Mouse (Mus musculus) T-helper 17 cell (primary cell): Measurements from ENCODE around the gene Rnf144b.

Experiments used
- in situ Hi-C, 2 experiments: fragments of 300-600 bp; cut with MboI, MseI; formaldehyde crosslinking; loops; 1 replicate in 1 of 2; 2 replicates in 1 of 2; pipeline ENCODE4 v1.15.1; 2025; ENCODE audit warnings: high pct_unique_total_duplicates in 2 of 2

Rnf144b gene

DNA sequence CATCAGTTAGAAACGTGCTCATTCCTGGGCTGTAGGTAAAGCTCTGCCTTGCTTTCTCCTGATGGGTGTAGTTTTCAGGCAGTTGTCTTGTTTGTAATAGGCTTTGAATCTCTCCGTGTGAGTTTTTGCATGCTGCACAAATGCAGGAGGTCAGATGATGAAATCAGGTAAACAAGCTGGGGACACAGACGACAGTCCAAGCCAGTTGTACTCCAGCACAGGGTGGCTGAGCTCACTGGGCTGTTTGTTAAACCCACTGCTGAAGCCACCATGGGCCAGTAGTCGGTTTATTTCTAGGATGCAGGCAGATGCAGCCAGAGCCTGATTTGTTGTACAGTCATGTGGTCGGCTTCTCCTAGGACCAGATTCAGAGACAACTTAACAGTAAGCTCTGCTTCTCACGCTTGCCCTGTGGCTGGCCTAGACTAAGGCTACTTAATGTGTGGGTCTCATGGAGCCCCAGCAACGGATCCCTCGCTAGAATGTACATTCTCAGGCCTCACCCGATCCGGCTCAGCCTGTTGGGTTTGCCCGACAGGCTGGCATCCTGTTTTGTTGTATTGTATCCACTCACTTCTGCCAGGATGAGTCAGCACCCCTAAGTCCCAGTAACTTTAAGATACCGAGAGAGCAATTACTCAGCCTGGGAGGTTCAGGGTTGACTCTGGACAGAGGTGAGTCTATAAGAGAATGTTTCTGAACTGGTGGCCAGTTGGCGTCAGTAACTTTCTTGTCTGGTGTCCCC lies 48.5 kb downstream of the Rnf144b start:
- in situ Hi-C loops, result no loop called here

DNA sequence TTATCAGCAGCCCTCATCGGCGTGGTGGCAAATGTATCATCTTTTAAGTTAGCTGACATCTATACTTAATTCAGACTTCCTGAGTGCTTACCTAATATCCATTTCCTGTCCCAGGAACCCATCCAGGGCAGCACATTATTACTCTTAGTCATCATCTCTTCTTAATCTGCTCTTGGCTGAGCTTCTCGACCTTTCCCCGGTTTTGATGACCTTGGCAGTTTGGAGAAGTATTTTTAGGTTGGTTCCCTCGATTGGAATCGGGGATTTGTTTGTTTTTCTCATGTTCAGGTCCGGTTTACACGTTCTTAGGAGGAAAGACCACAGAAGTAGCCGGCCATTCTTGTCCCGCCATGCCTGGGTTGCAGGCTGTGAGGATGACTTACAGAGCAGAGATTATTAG lies 50.4 kb downstream of the Rnf144b start:
- in situ Hi-C loops, result no loop called here

DNA sequence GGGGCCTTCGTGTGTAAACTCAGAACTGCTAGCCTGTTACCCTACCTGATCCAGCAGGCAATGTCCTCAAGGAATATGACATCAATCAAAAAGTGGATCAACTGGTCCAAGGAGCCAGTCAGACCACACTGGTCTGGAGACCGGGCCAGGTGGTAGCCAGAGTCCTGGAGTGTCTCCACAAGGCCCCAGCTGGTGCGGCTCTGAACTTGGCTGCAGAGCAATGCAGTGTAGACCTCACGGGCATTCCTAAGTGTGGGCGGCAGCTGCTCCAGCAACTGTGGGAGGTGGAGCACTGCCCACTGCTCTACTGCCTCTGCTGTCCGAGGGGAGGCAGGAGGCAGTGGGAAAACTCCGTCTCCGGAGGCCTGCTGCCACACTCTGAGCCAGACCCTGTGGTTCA lies 55.7 kb downstream of the Rnf144b start:
- in situ Hi-C loops, result no loop called here

- in situ Hi-C loops, result no loop called here
Observed at GRCm38 (mm10) chr13:47180776-47181175, 58.3 kb downstream of the Rnf144b start.

DNA sequence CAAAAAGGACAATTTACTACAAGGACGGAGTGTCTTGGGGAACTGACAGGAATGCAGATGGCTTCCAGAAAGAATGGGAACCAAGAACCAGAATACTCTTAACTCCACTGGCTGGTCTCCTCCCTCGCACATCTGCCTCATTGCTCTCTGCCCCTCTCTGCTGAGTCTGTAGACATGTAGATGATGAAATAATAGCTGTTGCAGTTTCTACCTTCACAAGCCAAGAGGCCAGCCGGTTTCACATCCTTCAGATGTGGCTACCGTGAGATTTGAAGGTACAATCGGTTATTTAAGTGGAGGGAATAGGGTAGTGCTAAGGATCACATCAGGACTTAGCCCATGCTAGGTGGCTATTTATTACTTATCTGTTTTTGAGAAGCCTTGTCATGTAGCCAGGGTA lies 59.9 kb downstream of the Rnf144b start:
- in situ Hi-C loops, result no loop called here

- in situ Hi-C loops, result no loop called here
Observed at GRCm38 (mm10) chr13:47183033-47183730, 60.7 kb downstream of the Rnf144b start.

- in situ Hi-C loops, result no loop called here
Observed at GRCm38 (mm10) chr13:47183771-47184170, 61.3 kb downstream of the Rnf144b start.

GRCm38 (mm10) chr13:47187836-47188235 lies 65.4 kb downstream of the Rnf144b start:
- in situ Hi-C loops, result no loop called here

- in situ Hi-C loops, result no loop called here
Observed at GRCm38 (mm10) chr13:47189971-47190370, 67.5 kb downstream of the Rnf144b start.

DNA sequence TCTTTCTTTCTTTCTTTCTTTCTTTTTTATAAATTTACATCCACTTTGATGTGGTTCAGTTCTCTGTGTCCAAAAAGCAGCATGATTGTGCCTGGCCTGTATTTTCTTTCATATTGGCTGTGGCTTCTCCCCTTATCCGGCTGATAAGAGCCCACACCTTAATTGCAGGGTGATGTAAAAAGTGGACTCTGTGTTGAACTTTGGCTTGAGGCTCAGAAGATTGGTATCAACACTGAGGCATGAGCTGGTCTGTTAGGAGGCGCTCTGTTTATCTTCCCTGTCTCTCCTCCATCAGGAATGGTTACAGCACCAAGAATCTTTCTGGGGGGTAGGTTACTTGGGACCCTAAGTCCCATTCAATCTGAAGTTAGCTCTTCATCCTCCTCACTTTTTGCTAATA lies 69.7 kb downstream of the Rnf144b start:
- in situ Hi-C loops, result no loop called here

- in situ Hi-C loops, result no loop called here
Observed at GRCm38 (mm10) chr13:47192771-47193170, 70.3 kb downstream of the Rnf144b start.

- in situ Hi-C loops, result no loop called here
Observed at GRCm38 (mm10) chr13:47193326-47194153, 71.1 kb downstream of the Rnf144b start.

DNA sequence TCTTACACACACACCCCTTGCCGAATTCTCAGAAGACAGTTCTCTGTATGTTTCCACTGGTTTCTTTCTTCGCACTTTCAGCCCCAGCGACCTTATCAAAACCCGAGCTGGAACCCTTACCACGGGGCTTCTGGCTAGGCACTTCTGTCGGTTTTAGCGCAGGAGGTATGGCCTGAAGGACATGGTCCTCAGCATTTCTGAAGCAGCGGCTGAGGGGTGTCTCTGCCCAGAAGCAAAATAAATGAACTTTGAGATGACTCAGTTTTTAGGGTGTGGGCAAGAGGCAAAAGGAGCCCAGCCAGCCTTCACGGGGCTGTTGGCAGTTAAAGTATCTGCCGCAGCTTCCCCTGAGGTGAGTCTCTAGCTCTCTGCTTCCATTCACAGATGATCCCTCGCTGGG lies 72.2 kb downstream of the Rnf144b start:
- in situ Hi-C loops, result loop anchor here in 1 of 2 experiments (5.0 kb wide), 1 partner anchor 93 kb away; no protein-coding TSS in a partner anchor

DNA sequence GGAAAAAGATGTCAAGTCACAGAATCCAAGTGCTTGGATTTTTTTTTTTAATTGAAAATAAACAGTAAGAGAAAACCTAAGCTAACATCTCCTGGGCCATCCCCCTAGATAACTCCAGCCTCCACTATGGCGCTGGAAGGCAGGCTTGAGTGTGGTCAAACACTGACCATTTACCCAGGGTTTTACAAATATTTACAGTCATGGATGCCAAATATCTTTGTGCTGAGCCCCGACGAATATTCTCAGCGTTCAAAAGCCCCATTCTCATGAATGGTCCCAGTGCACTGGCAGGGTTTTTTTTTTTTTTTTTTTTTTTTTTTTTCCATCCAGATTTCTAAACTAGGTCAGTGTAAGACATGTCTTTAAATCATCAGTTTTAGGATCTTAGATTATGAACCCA lies 73.0 kb downstream of the Rnf144b start:
- in situ Hi-C loops, result loop anchor here in 1 of 2 experiments (5.0 kb wide), 1 partner anchor 92 kb away; no protein-coding TSS in a partner anchor

DNA sequence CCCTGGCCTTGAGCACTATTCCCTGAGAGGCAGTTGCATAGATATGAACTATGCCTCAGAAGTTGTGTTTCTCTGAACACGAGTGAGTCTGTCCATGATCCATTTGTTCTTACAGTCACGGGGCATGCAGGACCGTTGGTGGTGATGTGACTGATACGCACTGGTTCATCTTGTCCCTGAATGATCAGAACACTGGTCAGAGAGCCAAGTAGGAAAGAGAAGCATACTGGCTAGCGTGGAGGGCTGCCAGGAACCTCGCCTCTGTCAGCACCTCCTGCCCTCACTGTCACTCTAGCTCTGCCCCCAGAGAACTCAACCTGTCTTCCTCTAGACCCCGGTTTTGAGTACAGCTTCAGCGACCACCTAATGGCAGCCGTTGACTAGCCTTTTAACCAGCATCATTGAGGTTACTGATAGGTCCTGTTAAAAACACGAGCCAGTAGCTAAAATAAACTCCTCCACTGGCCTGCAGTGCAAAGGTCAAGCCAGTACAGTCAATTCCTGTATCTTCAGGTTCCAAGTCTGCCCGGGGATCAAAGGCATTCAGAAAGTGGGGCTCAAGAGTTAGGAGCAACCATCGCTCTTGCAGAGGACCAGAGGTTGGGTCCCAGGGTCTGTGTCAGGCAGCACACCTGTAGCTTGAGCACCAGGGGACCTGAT lies 77.7 kb downstream of the Rnf144b start:
- in situ Hi-C loops, result no loop called here

DNA sequence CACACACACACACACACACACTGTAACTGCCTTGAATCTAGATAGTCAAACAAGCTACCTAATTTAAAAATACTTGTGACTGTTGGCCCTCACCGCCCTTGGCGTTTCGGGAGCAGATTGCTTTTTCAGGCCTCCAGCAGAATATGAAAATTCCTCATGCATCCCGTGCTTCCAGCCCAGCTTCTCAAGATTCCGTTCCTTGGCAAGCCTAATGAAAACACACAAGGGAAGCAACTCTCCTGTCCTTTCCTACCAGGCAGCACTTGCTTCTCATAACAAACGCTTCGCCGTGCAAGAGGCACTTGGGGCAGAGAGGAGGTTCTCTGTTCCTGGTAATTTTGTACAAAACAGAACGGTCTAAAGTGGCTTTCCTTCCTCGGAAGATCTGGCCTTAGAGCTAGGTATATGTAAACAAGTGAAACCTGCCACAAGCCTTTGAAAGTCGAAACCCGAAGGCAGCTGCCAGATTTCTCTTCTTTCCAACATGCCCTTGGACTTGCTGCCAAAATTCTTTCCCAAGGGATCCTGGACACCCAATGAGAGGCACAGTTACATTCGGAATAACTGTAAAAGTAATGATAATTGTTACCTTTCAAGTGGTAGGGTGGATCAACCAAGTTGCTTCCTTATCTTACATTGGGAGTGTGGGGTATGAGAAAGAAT lies 79.6 kb downstream of the Rnf144b start:
- in situ Hi-C loops, result no loop called here

- in situ Hi-C loops, result no loop called here
Observed at GRCm38 (mm10) chr13:47210496-47210895, 88.0 kb downstream of the Rnf144b start.

DNA sequence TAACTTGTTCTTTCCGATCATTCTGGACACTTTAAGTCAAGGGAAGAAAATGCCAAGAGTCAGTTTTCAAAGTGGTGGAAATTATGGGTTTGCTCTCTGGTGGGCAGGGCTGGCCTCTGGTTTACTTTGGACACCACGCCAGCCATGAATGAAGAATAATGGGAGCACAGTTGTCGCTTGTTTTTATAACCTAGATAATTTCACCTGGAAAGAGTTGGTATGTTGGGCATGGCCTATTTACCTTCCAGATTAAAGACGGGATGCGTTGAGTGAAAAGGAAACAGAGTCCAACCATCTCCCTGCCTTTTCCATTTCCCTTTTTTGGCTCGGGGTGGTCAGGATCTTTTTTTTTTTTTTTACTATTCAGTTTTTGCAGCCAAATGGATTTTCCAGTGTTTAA lies 88.5 kb downstream of the Rnf144b start:
- in situ Hi-C loops, result no loop called here

DNA sequence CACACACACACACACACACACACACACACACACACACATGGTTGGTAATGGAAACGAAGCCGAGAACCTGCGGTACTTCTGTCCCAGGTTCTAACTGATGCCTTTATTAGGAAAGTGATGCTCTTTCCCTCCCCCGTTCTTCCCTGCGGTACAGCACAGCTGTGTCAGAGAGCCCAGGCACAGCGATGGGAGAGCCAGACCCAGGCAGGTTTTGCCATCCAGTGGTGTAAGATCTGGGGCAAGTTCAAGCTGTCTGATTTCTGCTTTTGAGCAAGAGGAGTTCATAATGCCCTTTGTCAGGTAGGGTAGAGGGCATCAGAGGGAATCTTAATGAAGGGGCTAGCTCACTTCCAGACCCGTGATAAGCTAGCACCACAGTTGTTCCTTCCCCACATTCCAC lies 89.1 kb downstream of the Rnf144b start:
- in situ Hi-C loops, result no loop called here

DNA sequence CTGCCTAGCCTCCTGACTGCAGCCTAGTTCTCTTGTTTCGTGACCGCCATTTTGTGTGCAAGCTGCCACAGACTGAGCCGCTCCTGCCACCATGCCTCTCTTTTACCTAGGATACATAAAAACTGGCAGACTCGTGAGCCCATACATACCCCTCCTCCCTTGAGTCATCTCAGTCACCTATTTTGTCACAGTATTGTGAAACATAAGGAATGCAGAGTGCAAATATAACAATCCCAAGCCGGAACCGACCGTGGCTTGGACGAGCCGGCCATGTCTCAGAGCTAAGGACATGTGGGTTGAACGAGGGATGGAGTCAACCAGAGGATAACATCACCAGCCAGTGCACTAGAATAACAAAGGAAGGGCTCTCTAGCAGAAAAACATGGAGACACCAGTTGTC lies 91.4 kb downstream of the Rnf144b start:
- in situ Hi-C loops, result no loop called here

- in situ Hi-C loops, result no loop called here
Observed at GRCm38 (mm10) chr13:47214895-47215294, 92.4 kb downstream of the Rnf144b start.
